Mouse (Mus musculus): ENCODE data around the gene Uba3.

Uba3 gene

GRCm38 (mm10) chr6:97210962-97211601, 5.6 kb upstream of the Uba3 start:
- in situ Hi-C loops (cut with MseI, MboI): no loop called here

- in situ Hi-C loops (cut with MseI, MboI): no loop called here
Measured at GRCm38 (mm10) chr6:97210191-97210961, 4.9 kb upstream of the Uba3 start, which contains the start of gene Arl6ip5. TSS of gene Arl6ip5 (plus strand) at chr6:97210689.

GRCm38 (mm10) chr6:97209751-97210150, 4.3 kb upstream of the Uba3 start:
- in situ Hi-C loops (cut with MseI, MboI): no loop called here

GRCm38 (mm10) chr6:97209201-97209600, 3.8 kb upstream of the Uba3 start:
- in situ Hi-C loops (cut with MseI, MboI): no loop called here

- in situ Hi-C loops (cut with MseI, MboI): no loop called here
Measured at GRCm38 (mm10) chr6:97208406-97208805, 3.0 kb upstream of the Uba3 start.

GRCm38 (mm10) chr6:97207085-97207484, 1.6 kb upstream of the Uba3 start:
- in situ Hi-C loops (cut with MseI, MboI): no loop called here

GRCm38 (mm10) chr6:97204952-97205351, 495 bp downstream of the Uba3 start:
- in situ Hi-C loops (cut with MseI, MboI): no loop called here

GRCm38 (mm10) chr6:97204252-97204869, 1.1 kb downstream of the Uba3 start:
- in situ Hi-C loops (cut with MseI, MboI): no loop called here

- in situ Hi-C loops (cut with MseI, MboI): no loop called here
Measured at GRCm38 (mm10) chr6:97202477-97202876, 3.0 kb downstream of the Uba3 start.

GRCm38 (mm10) chr6:97200437-97200836, 5.0 kb downstream of the Uba3 start:
- in situ Hi-C loops (cut with MseI, MboI): no loop called here

GRCm38 (mm10) chr6:97179367-97179828, 26.0 kb downstream of the Uba3 start:
- in situ Hi-C loops (cut with MseI, MboI): no loop called here

- in situ Hi-C loops (cut with MseI, MboI): no loop called here
Measured at GRCm38 (mm10) chr6:97178491-97179366, 26.7 kb downstream of the Uba3 start, which contains the start of gene Tmf1. TSS of gene Tmf1 (minus strand) at chr6:97179122.

- in situ Hi-C loops (cut with MseI, MboI): no loop called here
Measured at GRCm38 (mm10) chr6:97175716-97176115, 29.7 kb downstream of the Uba3 start.

GRCm38 (mm10) chr6:97150156-97150555, 55.3 kb downstream of the Uba3 start:
- in situ Hi-C loops (cut with MseI, MboI): no loop called here

GRCm38 (mm10) chr6:97149721-97150120, 55.7 kb downstream of the Uba3 start:
- in situ Hi-C loops (cut with MseI, MboI): no loop called here

GRCm38 (mm10) chr6:97148383-97149251, 56.8 kb downstream of the Uba3 start, which contains the start of gene Eogt:
TSS of gene Eogt (minus strand) at chr6:97149182.
- in situ Hi-C loops (cut with MseI, MboI): no loop called here

- in situ Hi-C loops (cut with MseI, MboI): no loop called here
Measured at GRCm38 (mm10) chr6:97147755-97148382, 57.6 kb downstream of the Uba3 start.

- in situ Hi-C loops (cut with MseI, MboI): no loop called here
Measured at GRCm38 (mm10) chr6:97145156-97145555, 60.3 kb downstream of the Uba3 start.

GRCm38 (mm10) chr6:97144359-97144758, 61.1 kb downstream of the Uba3 start:
- in situ Hi-C loops (cut with MseI, MboI): no loop called here

- in situ Hi-C loops (cut with MseI, MboI): no loop called here
Measured at GRCm38 (mm10) chr6:97142611-97143010, 62.8 kb downstream of the Uba3 start.

All from mouse trophoblast stem cell (cell line).